ENCODE assay signal across 13 mouse cellular contexts in the genomic region with DNA sequence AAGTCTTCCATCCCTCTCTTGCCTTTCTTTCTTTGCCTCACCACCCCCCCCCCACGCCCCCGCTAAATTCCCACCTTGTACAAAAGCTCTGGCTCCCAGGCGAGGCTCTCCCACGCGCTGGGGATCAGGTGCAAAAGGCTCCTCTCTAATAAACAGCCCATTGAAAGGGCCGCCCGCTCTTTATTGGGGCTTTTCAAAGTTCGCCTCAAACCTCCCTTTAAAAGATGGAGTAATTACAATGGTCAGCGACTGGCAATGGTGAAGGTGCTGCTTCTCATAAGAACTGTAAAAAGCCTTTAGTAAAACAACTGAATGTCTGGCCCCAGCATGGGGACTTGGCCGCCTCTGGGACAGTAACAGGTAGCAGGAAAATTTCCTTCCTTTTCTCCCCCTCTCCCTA. TPM values are rescaled to one million over a fixed set of nuclear protein-coding genes. Genes with fewer than 3 reads are reported as not detected.
DNase-seq lines count a peak whose midpoint lies in the region; ATAC-seq lines count a peak whose summit lies in the region.
"Had no signal": no experiment of that assay in that cellular context is flagged by ENCODE, and none has a peak within 500 bp of the region (broad histone marks: within the 10 kb centered on the region; RNA-seq: fewer than 3 reads in every experiment).

No protein-coding gene starts in this region.

- peak overlapping the region; percentile 54 for H3K4me3 ChIP-seq in forebrain, embryonic 16.5 days (replicated peaks; ENCODE audit: low read length)
- H3K4me3 ChIP-seq in midbrain, embryonic 16.5 days (ENCODE audit: low read depth, low read length): peak overlapping the region; percentile 48
- H3K4me3 ChIP-seq: myocyte had no signal

- no peaks in the 10 kb centered on the region for H3K9me3 ChIP-seq in forebrain, embryonic 16.5 days (ENCODE audit: control insufficient read depth, low read length)
- no peaks in the 10 kb centered on the region for H3K9me3 ChIP-seq in midbrain, embryonic 16.5 days (replicated peaks; ENCODE audit: control insufficient read depth, low read length, poor library complexity, severe bottlenecking)

- H3K27me3 ChIP-seq in forebrain, embryonic 16.5 days (replicated peaks; ENCODE audit: control insufficient read depth, insufficient read depth, low read length): peaks cover 27% of the 10 kb centered on the region
- peaks cover 8% of the 10 kb centered on the region for H3K27me3 ChIP-seq in midbrain, embryonic 16.5 days (ENCODE audit: control insufficient read depth, insufficient read depth, low read depth, low read length)

- H3K27ac ChIP-seq in forebrain, embryonic 16.5 days (ENCODE audit: low read length): peak overlapping the region; percentile 39; the same call in 1 of the 2 replicates
- peak overlapping the region; percentile 49; the same call in 1 of the 2 replicates for H3K27ac ChIP-seq in midbrain, embryonic 16.5 days (ENCODE audit: low read length)

- peak overlapping the region; percentile 65 for H3K4me2 ChIP-seq in forebrain, embryonic 16.5 days (ENCODE audit: low read length)
- peak overlapping the region; percentile 72 for H3K4me2 ChIP-seq in midbrain, embryonic 16.5 days (ENCODE audit: low read length)

- ATAC-seq in forebrain, embryonic 16.5 days: no peak
- no peak for ATAC-seq in midbrain, embryonic 16.5 days
- ATAC-seq: liver, postnatal 0 days had no signal

- H3K4me1 ChIP-seq in forebrain, embryonic 16.5 days (replicated peaks; ENCODE audit: control insufficient read depth, insufficient read depth, low read length): peaks cover 47% of the 10 kb centered on the region
- H3K4me1 ChIP-seq in midbrain, embryonic 16.5 days (ENCODE audit: control insufficient read depth, insufficient read depth, low read length): peaks cover 31% of the 10 kb centered on the region

- peak overlapping the region; percentile 63 for H3K9ac ChIP-seq in forebrain, embryonic 16.5 days (replicated peaks; ENCODE audit: low read depth, low read length)
- H3K9ac ChIP-seq in midbrain, embryonic 16.5 days (ENCODE audit: low read depth, low read length): peak overlapping the region; percentile 30; the same call in 1 of the 2 replicates
- H3K9ac ChIP-seq: liver, postnatal 0 days had no signal

- DNase-seq in brain, adult 2 months (ENCODE audit: low read depth, low spot score): peak; percentile 55
- peak; percentile 64 for DNase-seq in cerebellum, adult 9-11 months
- DNase-seq in lung, postnatal 10 days: no peak
- no peak for DNase-seq in layer of hippocampus, postnatal 10 days (ENCODE audit: low spot score in 2 of 2)
- no peak for DNase-seq in kidney, adult 11 months
- DNase-seq: adrenal gland, adult 8-10 months; liver, postnatal 0 days had no signal

- no peaks in the 10 kb centered on the region for H3K36me3 ChIP-seq in forebrain, embryonic 16.5 days (ENCODE audit: control insufficient read depth, insufficient read depth)
- no peaks in the 10 kb centered on the region for H3K36me3 ChIP-seq in midbrain, embryonic 16.5 days (ENCODE audit: control insufficient read depth, insufficient read depth, low read length)

- 0% methylated on average over 10 of the region's 10 CpGs for WGBS in forebrain, embryonic 16.5 days
- WGBS in midbrain, embryonic 16.5 days: 3% methylated on average over 10 of the region's 10 CpGs

RNA-seq across cellular contexts. Expression of a gene that starts 0.9 kb away (rescaled TPM):
- polyA plus RNA-seq in forebrain, embryonic 16.5 days (2015; fragmentation: Nextera tagmentation; extraction: Ambion mirVana): 55.8 and 68.6 TPM in 2 replicates
- 12.8 and 22.7 TPM in 2 replicates for polyA plus RNA-seq in midbrain, embryonic 16.5 days (2015; fragmentation: Nextera tagmentation; extraction: Ambion mirVana)
- 10 to 100 TPM; 56.3 to 66.3 TPM for total RNA-seq in layer of hippocampus, postnatal 10 days (2021)
- total RNA-seq: adrenal gland, adult 8-10 months; MEL had no signal
- polyA plus RNA-seq: gonadal fat pad, adult 2 months; liver, postnatal 0 days; myocyte; urinary bladder, adult 2 months had no signal

RNA-seq across cellular contexts. Expression of a gene that starts 0.9 kb away (rescaled TPM):
- polyA plus RNA-seq in forebrain, embryonic 16.5 days (2015; fragmentation: Nextera tagmentation; extraction: Ambion mirVana): 1.3 and 1.5 TPM in 2 replicates
- 0.84 and 1.9 TPM in 2 replicates for polyA plus RNA-seq in midbrain, embryonic 16.5 days (2015; fragmentation: Nextera tagmentation; extraction: Ambion mirVana)
- 1 to 10 TPM; 3.4 to 4.7 TPM for total RNA-seq in layer of hippocampus, postnatal 10 days (2021)
- polyA plus RNA-seq: myocyte had no signal

Comparison
In these comparisons a context has a peak if more than half of its experiments do, and no peak if none do; other contexts are left out.
1. DNase-seq: peak in brain, adult 2 months (single experiment) and cerebellum, adult 9-11 months (single experiment); none in lung, postnatal 10 days (single experiment), layer of hippocampus, postnatal 10 days (0 of 2) and kidney, adult 11 months (single experiment).